Mouse (Mus musculus) hindlimb bud, embryonic 11.5 days (tissue): ENCODE results near the gene Supt7l.

Source experiments
- DNase-seq: peaks from one replicate; pipeline ENCODE4 v3.0.0-alpha.2; 2012; ENCODE audit warnings: low read depth, low spot score; ENCODE audit errors: extremely low spot score

Gene Supt7l

DNA sequence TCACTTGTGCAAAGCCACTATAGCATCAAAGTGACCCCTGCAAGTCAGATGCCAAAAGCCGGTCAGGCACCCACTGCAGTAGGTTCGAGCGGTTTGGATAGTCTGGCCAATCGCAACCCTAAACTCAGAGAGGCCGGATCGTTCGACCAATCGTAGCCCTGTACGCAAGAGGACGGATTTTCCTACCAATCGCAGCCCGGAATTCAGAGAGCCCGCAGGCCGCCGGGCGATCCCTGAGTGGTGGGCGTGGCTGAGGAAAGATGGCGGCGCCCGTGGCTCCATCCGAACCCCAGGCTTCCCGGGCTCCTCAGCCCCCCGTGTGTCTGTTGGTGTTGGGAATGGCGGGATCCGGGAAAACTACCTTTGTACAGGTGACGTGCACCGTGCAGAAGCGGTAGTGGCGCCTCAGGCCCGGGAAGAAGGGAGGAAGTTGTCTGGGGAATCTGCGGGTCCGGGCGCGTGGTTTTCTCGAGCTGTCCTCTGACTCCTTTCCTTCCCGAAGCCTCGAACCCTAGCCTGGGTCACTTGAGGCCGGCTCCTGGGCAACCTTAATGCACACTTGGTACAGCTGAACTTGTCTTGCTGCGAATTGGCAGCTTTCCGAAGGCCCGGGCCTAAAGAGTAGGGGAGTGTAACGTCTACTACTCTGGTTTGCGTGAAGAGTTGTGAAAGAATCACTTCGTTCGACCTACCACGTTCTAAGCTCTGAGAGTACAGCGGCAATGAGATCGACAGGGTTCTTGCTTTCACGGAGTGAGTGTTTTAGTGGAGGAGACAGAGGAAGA is 32.9 kb downstream of the Supt7l start, which contains the start of gene Gpn1:
TSS of gene Gpn1 (plus strand) at position 229 of the 785 bp plus-strand sequence.
- peak; percentile 82 for DNase-seq

DNA sequence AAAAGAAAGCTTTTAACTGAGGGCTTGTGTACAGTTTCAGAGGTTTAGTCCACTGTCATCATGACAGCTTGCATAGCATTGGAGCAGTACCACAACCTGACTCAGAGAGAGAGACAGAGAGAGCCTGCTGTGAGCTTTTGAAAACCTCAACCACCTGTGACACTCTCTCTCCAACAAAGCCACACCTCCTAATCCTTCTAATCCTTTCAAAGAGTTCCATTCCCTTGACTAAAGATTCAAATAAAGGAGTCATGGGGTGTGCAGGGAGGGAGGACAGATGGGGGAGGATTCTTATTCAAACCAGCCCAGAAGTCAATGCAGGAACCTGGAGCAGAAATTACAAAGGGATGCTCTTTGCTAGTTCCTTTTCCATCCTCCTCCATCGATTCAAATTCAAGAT is 35.6 kb downstream of the Supt7l start:
- DNase-seq: no peak

GRCm38 (mm10) chr5:31489116-31489769 is 38.4 kb downstream of the Supt7l start:
- no peak for DNase-seq

- DNase-seq: no peak
These were observed 39.7 kb downstream of the Supt7l start for GRCm38 (mm10) chr5:31487889-31488288.

- no peak for DNase-seq
These were observed 42.2 kb downstream of the Supt7l start, which contains the start of gene 4930548H24Rik for GRCm38 (mm10) chr5:31485440-31485839. TSS of gene 4930548H24Rik (plus strand) at chr5:31485740.

- DNase-seq: no peak
These were observed 47.1 kb downstream of the Supt7l start for GRCm38 (mm10) chr5:31480536-31480935.

DNA sequence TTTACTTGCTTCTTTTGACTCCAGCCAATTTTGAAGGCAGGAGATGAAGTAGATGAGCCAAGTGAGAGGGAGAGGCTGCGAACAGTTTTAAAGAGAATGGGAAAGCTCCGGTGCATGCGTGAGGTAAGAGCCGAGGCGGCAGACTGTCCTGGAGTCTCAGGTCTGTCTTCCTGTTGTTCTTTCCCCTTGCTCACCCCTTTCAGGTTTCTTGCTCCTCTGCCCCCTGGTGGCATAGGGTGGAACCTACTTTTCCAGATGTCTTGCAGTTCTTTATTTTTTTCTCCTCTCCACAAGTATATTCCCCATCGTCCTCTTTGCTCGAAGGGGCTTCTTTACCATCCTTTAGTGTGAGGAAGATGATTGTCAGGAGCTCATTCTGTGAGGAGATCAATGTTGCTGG is 57.3 kb downstream of the Supt7l start:
- no peak for DNase-seq

GRCm38 (mm10) chr5:31469711-31470110 is 57.9 kb downstream of the Supt7l start:
- DNase-seq: no peak

GRCm38 (mm10) chr5:31467798-31468197 is 59.8 kb downstream of the Supt7l start:
- no peak for DNase-seq
